Mouse (Mus musculus) left cerebral cortex, postnatal 25 days (tissue): Measurements from ENCODE around the gene Scn2a. TPM values are rescaled to one million over a fixed set of nuclear protein-coding genes. Genes with fewer than 3 reads are reported as not detected.
"Not testable (repeated sequence)": the region's sequence is repeated elsewhere in the genome, so short reads cannot be mapped to it uniquely, and the experiment has no call there.

ENCODE experiments used
- DNase-seq, 2 experiments: peaks; one replicate each; pipeline ENCODE4 v3.0.0; 2022; ENCODE audit warnings: low spot score in 2 of 2, mixed read lengths in 1 of 2
- intact Hi-C: fragments of 180-260 bp; cut with DNase I; formaldehyde crosslinking; loops from one replicate; pipeline ENCODE4 v1.15.1; 2025
- total RNA-seq, 2 experiments: library from RNA; stranded (reverse); gene quantifications; 2 replicates each; pipeline ENCODE4 v1.2.3; 2021

Scn2a gene
- total RNA-seq, 2 experiments from 2014 or later = 312 to 326 TPM

GRCm38 (mm10) chr2:65690456-65691184, 70.0 kb downstream of the Scn2a start:
- intact Hi-C loops = no loop called here
- peak; percentile 34 to 95 for DNase-seq

DNA sequence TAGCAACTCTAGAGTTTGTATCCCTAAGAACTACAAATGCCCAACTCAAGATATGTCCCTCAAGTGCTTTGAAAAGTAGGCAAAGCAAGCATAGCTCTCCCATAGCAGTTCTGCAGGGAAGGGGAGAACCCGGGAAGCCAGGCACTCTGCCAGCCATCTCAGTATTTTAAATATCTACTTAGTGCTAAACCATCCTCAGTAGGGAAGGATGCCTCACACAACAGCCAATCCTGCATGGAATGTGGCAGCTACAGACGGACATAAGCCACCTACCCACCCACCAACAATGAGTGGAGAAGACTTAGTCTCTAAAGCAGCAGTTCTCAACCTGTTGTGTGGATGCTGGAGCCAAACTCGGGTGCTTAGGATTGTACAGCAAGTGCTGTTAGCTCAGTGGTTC, 73.9 kb downstream of the Scn2a start:
- intact Hi-C loops = no loop called here
- peak in 1 of 2 experiments; percentile 23 for DNase-seq

GRCm38 (mm10) chr2:65695061-65695460, 74.5 kb downstream of the Scn2a start:
- DNase-seq = no peak
- intact Hi-C loops = no loop called here

DNA sequence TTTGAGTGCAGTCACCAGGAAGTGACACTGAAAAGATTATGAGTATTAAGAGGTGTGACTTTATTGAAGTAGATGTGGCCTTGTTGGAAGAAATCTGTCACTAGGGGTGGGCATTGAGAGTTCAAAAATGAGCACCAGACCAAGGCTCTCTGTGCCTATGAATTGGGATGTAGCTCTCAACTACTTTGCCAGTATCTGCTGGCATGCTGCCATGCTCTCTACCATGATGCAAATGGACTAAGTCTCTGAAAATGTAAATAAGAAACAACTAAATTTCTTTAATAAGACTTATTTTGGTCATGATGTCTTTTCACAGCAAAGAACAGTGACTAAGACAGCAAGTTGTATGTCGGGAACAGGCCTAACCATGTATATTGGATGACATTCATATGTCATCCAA, 79.7 kb downstream of the Scn2a start:
- intact Hi-C loops = no loop called here
- peak in 1 of 2 experiments; percentile 22 for DNase-seq

DNA sequence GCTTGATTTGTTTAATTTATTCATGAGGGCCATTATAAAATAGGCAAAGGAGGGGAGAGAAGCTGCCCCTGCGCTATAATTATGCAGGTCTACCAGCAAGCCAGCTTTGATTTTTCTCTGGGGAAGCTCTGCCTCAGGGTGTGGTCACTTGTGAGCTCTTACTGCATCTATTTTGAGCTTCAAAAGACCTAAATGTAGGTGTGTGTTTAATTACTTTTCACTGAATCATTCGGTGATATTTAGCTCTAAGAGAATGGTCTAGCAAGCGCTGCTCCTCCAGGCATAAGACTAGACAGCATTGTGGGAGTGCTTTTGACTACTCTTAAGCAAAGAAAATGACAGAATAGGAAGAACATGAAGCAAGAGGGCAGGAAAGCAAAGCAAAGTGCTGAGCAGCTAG, 80.6 kb downstream of the Scn2a start:
- DNase-seq = peak; percentile 23 to 79
- intact Hi-C loops = no loop called here

DNA sequence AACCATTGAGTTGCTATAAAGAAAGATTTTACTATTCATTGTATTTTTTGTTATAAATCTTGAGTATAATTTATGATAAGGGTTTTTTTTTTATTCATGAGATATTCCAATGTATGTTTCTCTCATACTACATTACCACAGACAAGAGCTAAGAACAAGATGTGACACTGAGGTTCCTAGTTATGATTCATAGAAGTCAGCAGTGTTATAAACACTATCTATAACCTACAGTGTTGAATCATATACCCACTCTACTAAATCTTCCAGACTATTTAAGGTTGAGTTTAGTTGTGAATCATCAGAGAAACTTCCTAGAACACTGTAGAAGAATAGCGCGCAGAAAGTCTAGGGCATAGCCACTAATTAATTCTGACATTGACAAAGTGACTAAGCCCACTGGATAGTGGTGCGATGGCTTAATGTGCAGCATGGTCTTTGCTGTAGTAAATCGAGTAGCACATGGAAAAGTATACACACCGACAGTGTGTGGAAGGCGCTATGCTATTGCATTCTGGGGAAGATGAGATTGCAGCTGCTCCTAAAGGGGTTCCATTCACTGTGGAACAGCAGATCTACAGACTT, 101.7 kb downstream of the Scn2a start:
- DNase-seq = peak in 1 of 2 experiments; percentile 24
- intact Hi-C loops = no loop called here

DNA sequence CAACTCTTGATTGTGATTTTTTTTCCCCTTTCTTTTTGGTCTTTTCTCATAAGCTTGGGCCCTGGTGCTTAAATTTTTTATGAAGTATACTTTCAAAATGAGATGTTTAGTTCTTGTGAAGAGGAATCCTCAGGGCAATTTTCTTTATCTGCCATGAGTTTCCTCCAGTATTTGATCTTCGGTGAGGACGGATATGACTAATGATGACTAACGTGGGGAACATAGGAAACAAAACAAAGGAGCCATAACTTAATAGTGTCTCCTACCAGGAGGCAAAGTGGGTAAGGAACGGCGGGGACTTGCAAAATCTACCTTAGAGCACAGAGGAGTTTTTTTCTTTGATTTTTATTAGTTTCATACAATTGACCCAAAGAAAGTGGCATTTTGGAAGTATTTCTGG, 124.8 kb downstream of the Scn2a start:
- no peak for DNase-seq
- intact Hi-C loops = no loop called here

DNA sequence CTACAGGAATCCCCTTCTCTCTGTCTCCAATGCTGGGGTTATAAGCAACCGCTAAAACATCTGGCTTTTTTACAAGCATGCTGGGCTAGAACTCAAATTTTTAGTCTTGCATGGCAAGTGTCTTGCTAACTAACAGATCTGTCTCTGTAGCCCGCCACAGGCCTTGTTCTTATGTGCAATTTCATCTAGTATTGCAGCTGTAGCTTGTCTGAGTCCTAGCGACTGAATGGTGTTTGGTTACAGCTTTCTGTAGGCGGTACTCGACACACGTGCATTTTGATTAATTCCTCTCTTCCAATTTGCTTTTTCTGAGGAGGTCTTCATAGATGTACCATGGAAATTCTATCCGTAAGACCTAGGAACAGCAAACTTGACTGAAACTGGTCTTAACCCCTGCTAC, 161.9 kb downstream of the Scn2a start:
- DNase-seq = no peak
- intact Hi-C loops = no loop called here

GRCm38 (mm10) chr2:65783392-65783791, 162.8 kb downstream of the Scn2a start:
- intact Hi-C loops = no loop called here

GRCm38 (mm10) chr2:65792516-65792915, 171.9 kb downstream of the Scn2a start:
- intact Hi-C loops = loop anchor here (2.0 to 5.0 kb wide), 3 partner anchors 55 to 392 kb away; partner anchors contain the start of gene Csrnp3
- peak; percentile 16 to 24 for DNase-seq

More at GRCm38 (mm10) chr2:65783392-65783791, 162.8 kb downstream of the Scn2a start:
- no peak for DNase-seq

- peak in 1 of 2 experiments; percentile 70 for DNase-seq
- intact Hi-C loops = loop anchor here (2.0 to 5.0 kb wide), 3 partner anchors 54 to 391 kb away; partner anchors contain the start of gene Csrnp3
Observed at GRCm38 (mm10) chr2:65793593-65793992, 173.0 kb downstream of the Scn2a start.

DNA sequence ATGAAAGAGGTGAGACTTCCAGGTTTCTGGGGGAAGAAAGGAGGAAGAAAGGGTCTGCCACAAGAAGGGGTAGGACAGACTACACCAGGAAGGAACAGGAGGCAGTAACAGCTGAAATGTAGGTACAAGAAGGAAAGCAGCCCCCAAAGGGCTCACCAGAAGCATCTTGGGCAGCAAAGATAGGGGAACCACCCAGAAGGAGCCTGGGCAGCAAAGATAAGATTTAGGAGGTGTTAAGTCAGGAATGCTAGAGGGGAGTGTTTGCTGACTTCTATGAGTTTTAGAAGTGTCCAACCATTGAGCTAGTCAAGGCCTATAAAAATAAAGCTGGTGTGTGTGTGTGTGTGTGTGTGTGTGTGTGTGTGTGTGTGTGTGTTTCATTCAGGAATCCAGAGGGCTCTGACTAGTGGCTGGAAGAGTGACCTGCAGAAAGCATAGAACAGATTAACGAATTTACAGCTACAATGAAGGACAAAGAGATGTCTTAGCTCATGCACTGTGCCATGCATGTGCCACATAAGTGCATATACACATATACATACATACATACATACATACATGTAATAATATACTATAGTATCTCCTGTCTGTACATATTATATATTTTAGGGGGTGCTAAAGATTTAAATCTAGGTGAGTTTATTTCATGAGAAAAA, 180.6 kb downstream of the Scn2a start:
- no peak for DNase-seq
- intact Hi-C loops = no loop called here

DNA sequence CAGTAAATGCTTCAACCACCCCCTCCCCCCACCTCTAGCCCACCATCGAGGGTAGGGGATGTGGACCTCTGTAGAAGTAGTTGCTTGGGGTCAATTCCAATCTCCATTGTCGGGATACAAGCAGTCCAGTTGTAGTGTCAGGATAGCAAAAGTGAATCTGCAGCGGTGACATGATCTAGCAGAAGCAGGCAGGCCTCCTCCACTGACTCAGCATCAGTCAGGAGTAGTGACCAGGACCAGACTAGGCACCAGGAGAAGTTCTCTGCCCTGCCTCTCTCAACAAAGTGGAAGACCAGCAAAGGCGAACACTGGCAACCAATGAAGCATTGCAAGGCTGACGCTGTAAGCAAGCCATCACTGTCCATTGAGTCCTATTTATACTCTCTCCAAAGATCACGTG, 186.0 kb downstream of the Scn2a start:
- no peak for DNase-seq
- intact Hi-C loops = no loop called here

GRCm38 (mm10) chr2:65811203-65811602, 190.6 kb downstream of the Scn2a start:
- intact Hi-C loops, DNase-seq: not testable (repeated sequence)

Other genes starting within 250 kb of the Scn2a start
- gene Scn3a, start 53.1 kb upstream of the Scn2a start, total RNA-seq = 10 to 100 TPM; 32.5 to 42.1 TPM
- 10 to 100 TPM; 86.0 to 91.2 TPM for gene Csrnp3, start 225.0 kb downstream of the Scn2a start, total RNA-seq